Mouse (Mus musculus) lung, adult 2 months (tissue): ENCODE measurements around the gene Anks1b. TPM values are rescaled to one million over a fixed set of nuclear protein-coding genes. Genes with fewer than 3 reads are reported as not detected.

Source experiments
- DNase-seq: peaks from one replicate; pipeline ENCODE4 v3.0.0; 2022
- H3K4me1 ChIP-seq: fragments of 200-500 bp; 2 replicates; pipeline ENCODE4 v1.6.1; 2011; ENCODE audit warnings: low read length; ENCODE audit not compliant: control insufficient read depth, insufficient read depth
- H3K4me3 ChIP-seq: fragments of 200-500 bp; replicated peaks from 2 replicates; pipeline ENCODE3; 2011; ENCODE audit warnings: low read depth, mild to moderate bottlenecking, control low read depth, low read length; ENCODE audit errors: extremely low read depth
- CTCF ChIP-seq: fragments of 200-500 bp; IDR thresholded peaks from 2 replicates; pipeline ENCODE4 v1.5.1; 2011; ENCODE audit warnings: mild to moderate bottlenecking, low read length, control low read depth; ENCODE audit not compliant: insufficient read depth
- POLR2A ChIP-seq: fragments of 200-500 bp; IDR thresholded peaks from 2 replicates; pipeline ENCODE4 v1.6.1; 2011; ENCODE audit warnings: low read depth, mild to moderate bottlenecking, control low read depth, low read length, borderline replicate concordance; ENCODE audit errors: extremely low read depth
- WGBS: fragments of 180-500 bp; shearing (Covaris S2); methylation state at CpG from one replicate; pipeline ENCODE4 v1.1.7; 2018; 5-methylcytosine and 5-hydroxymethylcytosine counted together
- polyA plus RNA-seq: library from polyadenylated mRNA; depleted of rRNA; stranded (reverse); fragments of >200 nt; gene quantifications from 2 replicates; pipeline ENCODE4 v1.2.3, GENCODE M21; 2012

The Anks1b gene
- polyA plus RNA-seq, 1 experiment = 0.41 TPM

DNA sequence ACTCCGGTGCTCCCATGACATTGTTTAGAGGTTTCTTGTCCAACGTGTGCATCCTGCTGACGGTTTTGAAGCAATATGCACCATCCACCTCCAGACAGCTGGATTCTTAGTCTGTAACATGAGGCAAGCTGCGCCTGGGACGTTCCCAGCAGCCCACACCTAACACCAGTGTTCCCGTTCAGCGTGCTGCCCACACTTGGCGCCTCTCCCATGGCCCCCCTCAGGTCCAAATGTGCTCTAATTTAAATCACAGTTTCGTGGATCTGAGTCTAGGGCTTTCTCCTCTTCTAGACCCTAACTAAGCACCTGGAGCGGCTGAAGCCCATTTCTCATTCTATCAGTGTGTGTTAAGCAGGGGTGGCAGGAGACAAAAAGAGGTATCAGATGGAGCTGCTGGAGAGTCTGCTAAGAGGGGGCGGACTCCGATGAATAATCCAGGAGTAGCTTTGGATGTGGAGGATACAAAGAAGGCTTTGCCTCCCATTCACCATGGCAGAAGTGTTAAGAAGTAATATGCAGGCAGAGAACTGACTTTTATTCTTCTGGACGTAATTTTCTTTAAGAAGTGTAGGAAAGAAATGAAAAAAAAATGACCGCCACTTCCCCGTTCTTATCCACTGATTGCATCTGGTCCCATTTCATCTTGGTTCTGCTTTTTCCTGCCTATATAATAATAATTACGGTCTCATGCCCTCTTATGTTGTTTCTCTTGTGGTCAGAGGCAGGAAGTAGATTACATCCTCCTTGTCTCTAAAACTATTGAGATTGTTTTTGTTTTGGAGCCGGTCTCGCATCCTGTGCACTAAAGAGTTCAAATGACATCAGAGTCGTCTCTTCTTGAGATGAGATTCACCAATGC, 986.6 kb downstream of the Anks1b start:
- DNase-seq = no peak
- Histone ChIP-seq H3K4me1 (no peaks in the 10 kb centered on the region), H3K4me3 (no peak overlapping the region)
- WGBS = 65% methylated on average over 19 of the region's 19 CpGs
- no peak for TF ChIP-seq POLR2A
- TF ChIP-seq CTCF = no peak

DNA sequence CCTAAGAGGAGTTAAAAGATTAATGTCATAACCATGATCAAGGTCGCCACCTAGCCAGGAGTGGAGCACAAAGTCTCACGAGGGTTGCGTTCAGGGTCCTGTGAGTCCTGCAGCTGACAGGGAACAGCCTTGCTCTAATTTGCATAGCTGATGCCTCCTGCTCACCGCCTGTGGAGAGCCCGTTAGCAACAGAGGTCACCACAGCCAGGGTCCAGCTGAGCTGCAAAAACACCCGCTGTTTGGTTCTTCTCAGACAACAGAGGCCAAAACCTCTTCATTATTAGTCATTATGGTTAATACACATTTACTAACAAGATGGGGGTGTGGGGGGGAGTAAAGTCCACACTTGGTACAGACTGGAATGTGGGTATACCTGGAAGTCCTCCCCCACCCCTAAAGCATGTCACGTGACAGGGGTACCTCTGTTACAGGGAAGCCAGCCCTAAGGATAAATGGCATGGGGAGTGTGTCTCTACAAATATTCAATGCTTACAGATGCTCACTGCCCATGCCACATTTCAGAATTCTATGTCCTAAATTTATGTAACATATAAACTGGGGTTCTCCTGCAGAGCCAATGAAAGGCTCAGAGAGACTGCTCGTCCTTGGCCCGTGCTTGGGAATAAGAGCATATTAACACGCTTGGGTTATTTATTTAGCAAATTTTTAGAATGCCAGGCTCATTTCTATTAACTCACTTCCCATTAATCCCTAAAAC, 990.7 kb downstream of the Anks1b start:
- TF ChIP-seq POLR2A (no peak), CTCF (no peak)
- no peak for DNase-seq
- H3K4me1 ChIP-seq = no peaks in the 10 kb centered on the region
- no peak overlapping the region for H3K4me3 ChIP-seq
- 18% methylated on average over 10 of the region's 10 CpGs for WGBS

DNA sequence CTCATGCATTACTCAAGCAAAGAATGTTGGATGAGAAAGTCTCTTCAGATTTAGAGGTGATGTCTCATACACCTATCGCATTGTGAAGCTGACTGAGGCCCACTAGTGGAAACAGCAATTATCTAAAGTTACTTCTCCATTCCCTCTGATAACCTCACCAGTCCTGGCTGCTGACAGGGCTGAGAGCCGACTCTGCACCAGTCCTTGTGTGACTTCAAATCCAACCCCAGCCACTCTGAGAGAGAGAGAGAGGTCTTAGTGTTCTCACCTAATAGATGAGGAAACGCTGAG, 991.2 kb downstream of the Anks1b start:
- no peak for DNase-seq
- WGBS = 21% methylated on average over 3 of the region's 3 CpGs
- no peaks in the 10 kb centered on the region for H3K4me1 ChIP-seq

DNA sequence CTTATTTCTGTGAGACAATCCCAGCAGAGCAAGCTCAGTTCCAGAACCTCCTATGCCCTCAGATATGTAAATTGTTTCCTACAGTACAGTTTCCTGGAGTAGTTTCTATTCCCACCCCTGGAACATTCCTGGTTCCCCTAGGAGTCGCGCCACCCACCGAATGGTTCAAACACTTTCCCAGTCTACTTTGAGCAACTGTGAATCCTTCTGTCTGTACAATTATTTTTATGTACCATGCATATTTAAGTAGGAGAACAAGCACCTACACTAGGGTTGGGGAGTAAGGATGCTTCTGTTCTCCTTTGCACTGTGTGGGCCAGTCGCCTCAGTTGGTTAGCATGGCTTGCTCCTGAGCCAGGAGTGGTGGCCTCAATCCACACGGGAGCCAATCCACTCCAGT, 999.9 kb downstream of the Anks1b start:
- no peak for DNase-seq
- 85% methylated on average over 5 of the region's 5 CpGs for WGBS
- no peaks in the 10 kb centered on the region for H3K4me1 ChIP-seq
- no peak overlapping the region for H3K4me3 ChIP-seq
- no peak for TF ChIP-seq CTCF
- no peak for TF ChIP-seq POLR2A

More for the DNA sequence above, 991.2 kb downstream of the Anks1b start:
- no peak overlapping the region for H3K4me3 ChIP-seq
- no peak for TF ChIP-seq CTCF
- TF ChIP-seq POLR2A = no peak

DNA sequence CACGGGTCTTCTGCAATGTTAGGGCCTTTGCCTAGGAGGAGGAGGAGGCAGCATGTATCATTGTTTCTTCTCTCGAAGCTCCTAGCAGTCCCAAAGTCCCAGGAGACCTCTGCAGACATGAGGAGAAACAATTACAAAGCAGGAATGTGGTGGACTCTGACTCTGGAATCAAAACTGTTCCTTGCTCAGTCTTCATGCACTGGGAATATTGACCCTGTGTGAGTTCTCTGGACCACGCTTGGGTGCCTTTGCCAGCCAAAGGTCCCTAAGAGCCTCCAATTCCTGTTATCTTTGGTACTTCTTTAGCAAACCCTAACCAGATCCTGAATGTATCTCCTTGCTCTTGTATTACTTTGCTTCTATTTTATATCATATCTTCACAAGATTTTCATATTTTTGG, 1000.9 kb downstream of the Anks1b start:
- 78% methylated on average over 3 of the region's 3 CpGs for WGBS
- H3K4me1 ChIP-seq = no peaks in the 10 kb centered on the region
- DNase-seq = no peak
- no peak for TF ChIP-seq POLR2A
- no peak for TF ChIP-seq CTCF
- no peak overlapping the region for H3K4me3 ChIP-seq

DNA sequence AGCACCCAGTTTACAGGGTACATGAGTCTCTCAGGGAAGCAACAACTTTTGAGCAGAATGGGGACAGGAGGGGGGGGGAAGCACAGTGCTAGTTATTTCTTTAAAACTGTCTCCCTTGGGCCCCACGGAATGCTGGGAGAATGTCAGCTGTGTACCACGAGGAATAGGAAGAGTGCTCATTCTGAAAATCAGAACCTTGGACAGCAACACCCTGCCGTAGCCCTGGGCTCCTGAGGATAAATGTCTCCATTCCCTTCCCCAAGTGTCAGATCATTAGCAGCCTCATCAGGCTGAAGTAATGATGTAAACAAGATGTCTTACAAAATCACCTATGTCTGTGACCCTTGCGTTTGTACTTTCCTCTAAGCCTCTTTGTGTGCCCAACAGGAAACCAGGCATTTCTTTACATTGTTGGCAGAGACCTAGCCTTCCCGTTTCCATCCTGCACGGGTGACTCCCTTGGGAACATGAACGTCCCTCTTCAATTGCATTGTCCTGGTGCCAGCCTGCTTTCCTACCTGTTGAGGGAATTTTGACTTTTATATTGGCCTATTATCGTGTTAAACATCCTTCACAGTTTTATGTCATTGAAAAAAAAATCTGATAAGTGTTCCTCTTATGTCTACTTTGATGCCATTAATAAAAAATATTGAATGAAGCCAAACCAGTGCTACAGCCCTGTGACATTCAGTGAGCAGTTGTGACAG, 1007.7 kb downstream of the Anks1b start:
- 25% methylated on average over 8 of the region's 8 CpGs for WGBS
- no peak overlapping the region for H3K4me3 ChIP-seq
- TF ChIP-seq POLR2A (no peak), CTCF (no peak)
- no peak for DNase-seq
- H3K4me1 ChIP-seq = no peaks in the 10 kb centered on the region

GRCm38 (mm10) chr10:90889566-90889965, 1016.3 kb downstream of the Anks1b start:
- TF ChIP-seq POLR2A (no peak), CTCF (no peak)
- Histone ChIP-seq H3K4me1 (no peaks in the 10 kb centered on the region), H3K4me3 (no peak overlapping the region)
- 66% methylated on average over 5 of the region's 5 CpGs for WGBS
- DNase-seq = no peak

DNA sequence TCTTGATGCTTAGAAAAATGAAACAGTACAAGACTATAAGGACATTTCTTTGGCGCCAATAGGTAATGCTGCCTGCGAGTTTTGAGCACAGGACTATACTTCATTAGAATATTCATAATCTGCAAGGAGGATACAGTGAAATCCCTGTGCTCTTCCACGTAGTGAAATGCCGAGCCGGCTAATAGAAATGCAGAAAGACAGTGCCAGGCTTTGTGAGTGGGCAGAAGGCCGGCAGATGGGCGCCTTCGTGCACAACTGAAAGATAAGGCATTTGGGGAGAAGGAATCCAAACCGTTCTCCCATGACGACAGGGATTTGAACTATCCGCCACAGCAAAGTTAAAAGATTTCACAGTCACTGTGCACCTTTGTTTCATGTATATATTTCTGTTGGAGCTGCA, 1019.4 kb downstream of the Anks1b start:
- TF ChIP-seq POLR2A (no peak), CTCF (no peak)
- DNase-seq = no peak
- 82% methylated on average over 11 of the region's 11 CpGs for WGBS
- H3K4me3 ChIP-seq = no peak overlapping the region
- H3K4me1 ChIP-seq = no peaks in the 10 kb centered on the region

GRCm38 (mm10) chr10:90897894-90898293, 1024.6 kb downstream of the Anks1b start:
- no peak for TF ChIP-seq POLR2A
- TF ChIP-seq CTCF = no peak
- Histone ChIP-seq H3K4me1 (no peaks in the 10 kb centered on the region), H3K4me3 (no peak overlapping the region)
- 54% methylated on average over 3 of the region's 3 CpGs for WGBS
- DNase-seq = no peak

DNA sequence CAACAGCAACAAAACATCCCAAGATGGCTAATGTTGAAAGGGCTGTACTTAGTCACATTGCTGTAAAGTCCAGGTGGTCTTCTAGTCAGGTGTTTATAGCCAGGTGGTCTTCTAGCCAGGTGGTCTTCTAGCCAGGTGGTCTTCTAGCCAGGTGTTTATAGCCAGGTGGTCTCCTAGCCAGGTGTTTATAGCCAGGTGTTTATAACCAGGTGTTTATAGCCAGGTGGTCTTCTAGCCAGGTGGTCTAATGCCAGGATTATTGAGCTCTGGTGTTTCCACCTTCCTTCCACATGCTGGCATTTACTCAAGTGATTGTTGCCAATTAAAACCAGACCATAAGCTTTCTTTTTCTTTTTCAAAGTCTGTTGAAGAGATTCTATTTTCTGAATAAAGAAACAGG, 1030.9 kb downstream of the Anks1b start:
- Histone ChIP-seq H3K4me1 (no peaks in the 10 kb centered on the region), H3K4me3 (no peak overlapping the region)
- TF ChIP-seq POLR2A (no peak), CTCF (no peak)
- DNase-seq = no peak
